Mouse (Mus musculus): ENCODE results near the gene Ttc7b. TPM values are rescaled to one million over a fixed set of nuclear protein-coding genes. Genes with fewer than 3 reads are reported as not detected.

Ttc7b gene
- polyA plus RNA-seq, 1 experiment = 44.5 TPM

GRCm38 (mm10) chr12:100257779-100258178, 262.8 kb downstream of the Ttc7b start:
- TF ChIP-seq POLR2A (IDR thresholded peaks at IDR 0.05; ENCODE audit: borderline replicate concordance, extremely low read depth, insufficient read depth, insufficient read length, poor library complexity, severe bottlenecking) (no peak), CTCF (IDR thresholded peaks at IDR 0.05; ENCODE audit: borderline replicate concordance, extremely low read depth, insufficient read depth, insufficient read length) (no peak)
- no peak for DNase-seq (ENCODE audit: low read depth)

GRCm38 (mm10) chr12:100255441-100255949, 265.1 kb downstream of the Ttc7b start:
- no peak for TF ChIP-seq CTCF (IDR thresholded peaks at IDR 0.05; ENCODE audit: borderline replicate concordance, extremely low read depth, insufficient read depth, insufficient read length)
- TF ChIP-seq POLR2A (IDR thresholded peaks at IDR 0.05; ENCODE audit: borderline replicate concordance, extremely low read depth, insufficient read depth, insufficient read length, poor library complexity, severe bottlenecking) = no peak
- no peak for DNase-seq (ENCODE audit: low read depth)

- no peak for DNase-seq (ENCODE audit: low read depth)
- TF ChIP-seq POLR2A (IDR thresholded peaks at IDR 0.05; ENCODE audit: borderline replicate concordance, extremely low read depth, insufficient read depth, insufficient read length, poor library complexity, severe bottlenecking) (no peak), CTCF (IDR thresholded peaks at IDR 0.05; ENCODE audit: borderline replicate concordance, extremely low read depth, insufficient read depth, insufficient read length) (no peak)
Measured at GRCm38 (mm10) chr12:100254471-100254870, 266.2 kb downstream of the Ttc7b start.

Other genes starting within 250 kb of the Ttc7b start
- 9.7 and 11.1 TPM in 2 replicates for gene Rps6ka5, start 206.2 kb upstream of the Ttc7b start, polyA plus RNA-seq (2012; rRNA removed)

All from brain, embryonic 14.5 days (tissue).